Mouse (Mus musculus): ENCODE measurements around the gene Cxcr5.

- no peak for TF ChIP-seq GATA1 (IDR thresholded peaks at IDR 0.05; ENCODE audit: borderline replicate concordance, low read length)
- TF ChIP-seq FLI1 (IDR thresholded peaks at IDR 0.05; ENCODE audit: low read length): no peak
Measured at GRCm38 (mm10) chr9:44595537-44595930, 33.9 kb upstream of the Cxcr5 start.

Data from megakaryocyte, embryonic 14.5 days (primary cell).